Mouse (Mus musculus) G1E (cell line): ENCODE data around the gene Hist1h2bh.
"Not testable (repeated sequence)": the region's sequence is repeated elsewhere in the genome, so short reads cannot be mapped to it uniquely, and the experiment has no call there.

ENCODE experiments used
- CTCF ChIP-seq: IDR thresholded peaks from 2 replicates; pipeline ENCODE4 v1.5.1; 2012; ENCODE audit warnings: low read depth, low read length, inconsistent platforms, mixed read lengths
- TAL1 ChIP-seq: conservative IDR thresholded peaks from 2 replicates; pipeline ENCODE4 v1.6.1; 2012; ENCODE audit warnings: low read depth, low read length, inconsistent platforms, mixed read lengths

GRCm38 (mm10) chr13:23533560-23534367, 9.4 kb downstream of the Hist1h2bh start, which contains the start of gene Hist1h2af:
- TF ChIP-seq CTCF, TAL1: not testable (repeated sequence)
